In the genomic region with DNA sequence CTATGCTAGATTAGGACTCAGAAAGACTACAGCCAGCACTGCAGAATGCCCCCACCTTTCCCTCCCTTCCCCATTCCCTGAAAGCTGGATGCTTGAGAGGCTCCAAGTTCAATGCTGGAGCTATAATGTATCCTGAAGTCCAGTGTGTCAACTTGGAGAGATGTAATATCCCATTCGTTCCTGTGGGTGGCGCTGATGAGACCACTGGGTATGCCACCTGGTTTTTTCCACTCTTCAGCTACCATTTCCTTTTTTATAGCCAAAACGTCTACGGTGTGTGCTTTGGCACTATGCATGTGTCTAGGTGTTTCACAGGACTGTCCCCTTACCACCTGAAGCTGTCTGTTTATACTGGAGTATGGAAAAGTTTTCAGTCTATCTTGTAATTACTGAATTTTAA, we compare ENCODE assay signal across 12 mouse cellular contexts. TPM values are rescaled to one million over a fixed set of nuclear protein-coding genes. Genes with fewer than 3 reads are reported as not detected.
DNase-seq lines count a peak whose midpoint lies in the region; ATAC-seq and TF ChIP-seq lines count a peak whose summit lies in the region.
"Had no signal": no experiment of that assay in that cellular context is flagged by ENCODE, and none has a peak within 500 bp of the region (broad histone marks: within the 10 kb centered on the region; RNA-seq: fewer than 3 reads in every experiment).

No protein-coding gene starts in this region.

- H3K4me3 ChIP-seq in liver, adult 2 months (ENCODE audit: insufficient read depth, low read depth, low read length), result no peak overlapping the region
- no peak overlapping the region for H3K4me3 ChIP-seq in liver, embryonic 11.5 days (ENCODE audit: low read depth, low read length)
- H3K4me3 ChIP-seq in ES-Bruce4 (ENCODE audit: low read depth, low read length), result no peak overlapping the region
- H3K4me3 ChIP-seq: embryonic facial prominence, embryonic 12.5 days; heart, embryonic 15.5 days; midbrain, embryonic 10.5 days had no signal

- no peaks in the 10 kb centered on the region for H3K36me3 ChIP-seq in liver, adult 2 months (ENCODE audit: control insufficient read depth, insufficient read depth, low read length)
- H3K36me3 ChIP-seq in liver, embryonic 11.5 days (ENCODE audit: control insufficient read depth, insufficient read depth, low read length), result no peaks in the 10 kb centered on the region
- H3K36me3 ChIP-seq in ES-Bruce4 (ENCODE audit: control insufficient read depth, insufficient read depth, low read length, poor library complexity, severe bottlenecking), result no peaks in the 10 kb centered on the region
- H3K36me3 ChIP-seq: embryonic facial prominence, embryonic 12.5 days; heart, embryonic 15.5 days; midbrain, embryonic 10.5 days had no signal

- H3K4me2 ChIP-seq in liver, embryonic 11.5 days, result no peak overlapping the region
- H3K4me2 ChIP-seq: embryonic facial prominence, embryonic 12.5 days; heart, embryonic 15.5 days had no signal

- TF ChIP-seq CTCF in liver, adult 2 months (IDR thresholded peaks at IDR 0.05; ENCODE audit: low read depth, low read length), result peak; percentile 24; the same call in 1 of the 2 replicates
- peak; percentile 26 for TF ChIP-seq CTCF in ES-Bruce4 (IDR thresholded peaks at IDR 0.05; ENCODE audit: low read depth, low read length)

- no peak for TF ChIP-seq POLR2A in liver, adult 2 months (IDR thresholded peaks at IDR 0.05; ENCODE audit: extremely low read depth, insufficient read depth, low read length)
- TF ChIP-seq POLR2A in ES-Bruce4 (IDR thresholded peaks at IDR 0.05; ENCODE audit: insufficient read depth, low read length), result no peak

- no peaks in the 10 kb centered on the region for H3K27me3 ChIP-seq in liver, adult 2 months (ENCODE audit: control insufficient read depth, insufficient read depth, low read length)
- no peaks in the 10 kb centered on the region for H3K27me3 ChIP-seq in liver, embryonic 11.5 days (replicated peaks; ENCODE audit: control insufficient read depth, insufficient read depth, low read length)
- no peaks in the 10 kb centered on the region for H3K27me3 ChIP-seq in ES-Bruce4 (ENCODE audit: control insufficient read depth, insufficient read depth, low read length, poor library complexity, severe bottlenecking)
- H3K27me3 ChIP-seq: embryonic facial prominence, embryonic 12.5 days; heart, embryonic 15.5 days had no signal

- peak; percentile 33 for DNase-seq in embryo, embryonic 10 days (ENCODE audit: low spot score)
- no peak for DNase-seq in embryo, embryonic 9.5 days (ENCODE audit: extremely low spot score)
- DNase-seq in liver, adult 2 months (ENCODE audit: extremely low read depth, low read depth, low spot score), result no peak
- no peak for DNase-seq in liver, embryonic 11.5 days (ENCODE audit: low spot score)
- DNase-seq in embryo, embryonic 10.5 days (ENCODE audit: low spot score), result peak; percentile 12
- no peak for DNase-seq in ovary, postnatal 36 days (ENCODE audit: low spot score)
- DNase-seq in left cerebral cortex, adult 11 months (ENCODE audit: low spot score), result no peak
- DNase-seq: kidney, postnatal 14 days had no signal

- H3K9me3 ChIP-seq in liver, embryonic 11.5 days (ENCODE audit: control insufficient read depth, low read length), result no peaks in the 10 kb centered on the region
- H3K9me3 ChIP-seq in ES-Bruce4 (replicated peaks; ENCODE audit: control insufficient read depth, insufficient read depth, low read length, poor library complexity, severe bottlenecking), result no peaks in the 10 kb centered on the region
- H3K9me3 ChIP-seq: embryonic facial prominence, embryonic 12.5 days; heart, embryonic 15.5 days; midbrain, embryonic 10.5 days had no signal

- no peaks in the 10 kb centered on the region; the same call in 1 of the 2 replicates for H3K4me1 ChIP-seq in liver, adult 2 months (ENCODE audit: control insufficient read depth, insufficient read depth, low read length)
- H3K4me1 ChIP-seq in liver, embryonic 11.5 days (replicated peaks; ENCODE audit: control insufficient read depth, insufficient read depth, low read length), result 0 out of 2 replicates have a peak, but pooled peaks cover 2% of the 10 kb centered on the region
- H3K4me1 ChIP-seq in ES-Bruce4 (ENCODE audit: control insufficient read depth, insufficient read depth, low read length), result no peaks in the 10 kb centered on the region
- H3K4me1 ChIP-seq: embryonic facial prominence, embryonic 12.5 days; midbrain, embryonic 10.5 days had no signal

- TF ChIP-seq EP300 in ES-Bruce4 (IDR thresholded peaks at IDR 0.05; ENCODE audit: insufficient read depth, low read depth, low read length), result no peak

- H3K27ac ChIP-seq in liver, adult 2 months (replicated peaks; ENCODE audit: insufficient read depth, low read depth, low read length), result no peak overlapping the region
- no peak overlapping the region for H3K27ac ChIP-seq in liver, embryonic 11.5 days (ENCODE audit: low read depth, low read length)
- no peak overlapping the region for H3K27ac ChIP-seq in ES-Bruce4 (ENCODE audit: insufficient read depth, low read length)
- H3K27ac ChIP-seq: embryonic facial prominence, embryonic 12.5 days; heart, embryonic 15.5 days; midbrain, embryonic 10.5 days had no signal

- no peaks in the 10 kb centered on the region for H3K79me2 ChIP-seq in liver, adult 2 months (ENCODE audit: control insufficient read depth, insufficient read depth, low read length)

- WGBS in liver, adult 2 months, result 41% methylated on average over 4 of the region's 4 CpGs
- WGBS in liver, embryonic 11.5 days, result 36% methylated on average over 4 of the region's 4 CpGs

- no peak overlapping the region for H3K9ac ChIP-seq in liver, adult 2 months (ENCODE audit: low read depth, low read length)
- H3K9ac ChIP-seq in liver, embryonic 11.5 days (ENCODE audit: low read depth, low read length), result no peak overlapping the region
- H3K9ac ChIP-seq in ES-Bruce4 (ENCODE audit: low read depth, poor library complexity, severe bottlenecking), result no peak overlapping the region
- H3K9ac ChIP-seq: embryonic facial prominence, embryonic 12.5 days; heart, embryonic 15.5 days had no signal

- no peak for ATAC-seq in liver, embryonic 11.5 days (replicated peaks; ENCODE audit: low FRiP score)

RNA-seq across cellular contexts. Expression of a gene that starts 14.0 kb away (rescaled TPM):
- total RNA-seq in liver, adult 2 months (2014; rRNA removed), result 0.13 and 0.18 TPM in 2 replicates
- polyA plus RNA-seq in liver, adult 2 months (2012; rRNA removed), result 0.19 and 0.23 TPM in 2 replicates
- polyA plus RNA-seq in liver, embryonic 11.5 days (2014; fragmentation: Nextera tagmentation; extraction: Ambion mirVana), result 0.22 TPM in 1 of 2 replicates, not detected in the other
- polyA plus RNA-seq in ES-Bruce4 (2011; ENCODE audit: insufficient read depth, insufficient read length, low read depth, missing spikeins), result 0.37 and 0.41 TPM in 2 replicates

RNA-seq across cellular contexts. Expression of a gene that starts 58.6 kb away (rescaled TPM):
- total RNA-seq in liver, adult 2 months (2014; rRNA removed), result 915 and 1,082 TPM in 2 replicates
- 816 and 942 TPM in 2 replicates for polyA plus RNA-seq in liver, adult 2 months (2012; rRNA removed)
- 76.2 and 79.6 TPM in 2 replicates for polyA plus RNA-seq in liver, embryonic 11.5 days (2014; fragmentation: Nextera tagmentation; extraction: Ambion mirVana)
- 34.2 and 40.5 TPM in 2 replicates for polyA plus RNA-seq in ES-Bruce4 (2011; ENCODE audit: insufficient read depth, insufficient read length, low read depth, missing spikeins)

RNA-seq across cellular contexts. Expression of a gene that starts 59.4 kb away (rescaled TPM):
- total RNA-seq in liver, adult 2 months (2014; rRNA removed), result 11.6 and 16.2 TPM in 2 replicates
- polyA plus RNA-seq in liver, adult 2 months (2012; rRNA removed), result 13.0 and 14.7 TPM in 2 replicates
- polyA plus RNA-seq in liver, embryonic 11.5 days (2014; fragmentation: Nextera tagmentation; extraction: Ambion mirVana), result 11.0 and 12.0 TPM in 2 replicates
- polyA plus RNA-seq in ES-Bruce4 (2011; ENCODE audit: insufficient read depth, insufficient read length, low read depth, missing spikeins), result 12.9 and 15.8 TPM in 2 replicates

Comparison
In these comparisons a context has a peak if more than half of its experiments do, and no peak if none do; other contexts are left out.
1. DNase-seq: peak in embryo, embryonic 10 days (single experiment) and embryo, embryonic 10.5 days (single experiment); none in embryo, embryonic 9.5 days (single experiment), liver, adult 2 months (single experiment), liver, embryonic 11.5 days (single experiment), ovary, postnatal 36 days (single experiment) and left cerebral cortex, adult 11 months (single experiment).
2. RNA of a gene that starts 58.6 kb away (polyA plus RNA-seq): 816 to 942 TPM in liver, adult 2 months; 76.2 to 79.6 TPM in liver, embryonic 11.5 days and 34.2 to 40.5 TPM in ES-Bruce4; every median in the first group is over 10 times any median in the second.